24 mouse cellular contexts compared by ENCODE assay signal in genomic region chr2:34927320-34927719, GRCm38 (mm10). TPM values are rescaled to one million over a fixed set of nuclear protein-coding genes. Genes with fewer than 3 reads are reported as not detected.
DNase-seq lines count a peak whose midpoint lies in the region; ATAC-seq and TF ChIP-seq lines count a peak whose summit lies in the region.
"Had no signal": no experiment of that assay in that cellular context is flagged by ENCODE, and none has a peak within 500 bp of the region (broad histone marks: within the 10 kb centered on the region; RNA-seq: fewer than 3 reads in every experiment).

No protein-coding gene starts in this region.

- no peak overlapping the region for H3K27ac ChIP-seq in intestine, embryonic 15.5 days
- H3K27ac ChIP-seq in intestine, postnatal 0 days (ENCODE audit: low read depth, low read length), result no peak overlapping the region
- H3K27ac ChIP-seq in ES-Bruce4 (ENCODE audit: insufficient read depth, low read length), result peak overlapping the region; percentile 48
- H3K27ac ChIP-seq in stomach, embryonic 14.5 days (ENCODE audit: low read length), result no peak overlapping the region
- H3K27ac ChIP-seq in stomach, postnatal 0 days (replicated peaks), result no peak overlapping the region
- H3K27ac ChIP-seq in hindbrain, embryonic 11.5 days (ENCODE audit: low read depth, low read length), result no peak overlapping the region
- H3K27ac ChIP-seq: embryonic facial prominence, embryonic 12.5 days; embryonic facial prominence, embryonic 15.5 days; hindbrain, embryonic 13.5 days had no signal

- H3K27me3 ChIP-seq in intestine, embryonic 15.5 days (replicated peaks), result no peaks in the 10 kb centered on the region
- H3K27me3 ChIP-seq in intestine, postnatal 0 days (replicated peaks; ENCODE audit: control insufficient read depth, insufficient read depth, low read length), result no peaks in the 10 kb centered on the region
- no peaks in the 10 kb centered on the region for H3K27me3 ChIP-seq in ES-Bruce4 (ENCODE audit: control insufficient read depth, insufficient read depth, low read length, poor library complexity, severe bottlenecking)
- no peaks in the 10 kb centered on the region for H3K27me3 ChIP-seq in stomach, embryonic 14.5 days (ENCODE audit: control insufficient read depth, insufficient read depth, low read length)
- no peaks in the 10 kb centered on the region for H3K27me3 ChIP-seq in stomach, postnatal 0 days (ENCODE audit: control insufficient read depth, insufficient read depth, low read length)
- no peaks in the 10 kb centered on the region for H3K27me3 ChIP-seq in hindbrain, embryonic 11.5 days (ENCODE audit: control insufficient read depth, insufficient read depth, low read length)
- H3K27me3 ChIP-seq: CH12.LX; embryonic facial prominence, embryonic 12.5 days; embryonic facial prominence, embryonic 15.5 days had no signal

- H3K9ac ChIP-seq in intestine, embryonic 15.5 days, result no peak overlapping the region
- no peak overlapping the region for H3K9ac ChIP-seq in intestine, postnatal 0 days (ENCODE audit: low read depth, low read length)
- no peak overlapping the region for H3K9ac ChIP-seq in ES-Bruce4 (ENCODE audit: low read depth, poor library complexity, severe bottlenecking)
- H3K9ac ChIP-seq in stomach, embryonic 14.5 days (replicated peaks; ENCODE audit: low read depth, low read length), result no peak overlapping the region
- no peak overlapping the region for H3K9ac ChIP-seq in stomach, postnatal 0 days (ENCODE audit: low read length)
- H3K9ac ChIP-seq in hindbrain, embryonic 11.5 days (ENCODE audit: low read depth, low read length), result no peak overlapping the region
- H3K9ac ChIP-seq: embryonic facial prominence, embryonic 12.5 days; embryonic facial prominence, embryonic 15.5 days; hindbrain, embryonic 13.5 days had no signal

- ATAC-seq in intestine, embryonic 15.5 days, result peak; percentile 82
- no peak for ATAC-seq in intestine, postnatal 0 days
- ATAC-seq in stomach, embryonic 14.5 days (ENCODE audit: insufficient number of reproducible peaks, insufficient read depth, low FRiP score, low read depth), result peak; percentile 33; the same call in 1 of the 2 replicates
- ATAC-seq in stomach, postnatal 0 days (ENCODE audit: low FRiP score, low TSS enrichment), result peak; percentile 74; the same call in 1 of the 2 replicates
- no peak for ATAC-seq in hindbrain, embryonic 11.5 days (ENCODE audit: low FRiP score)
- ATAC-seq: forebrain, embryonic 14.5 days; hindbrain, embryonic 16.5 days had no signal

- DNase-seq in stomach, postnatal 0 days (ENCODE audit: low spot score), result peak; percentile 48
- no peak for DNase-seq in retina, embryonic 14.5 days (ENCODE audit: low spot score)
- no peak for DNase-seq in hindbrain, embryonic 11.5 days (ENCODE audit: low spot score)
- DNase-seq: adrenal gland, adult 2 months; adrenal gland, postnatal 14 days; B cell, adult 2 months; cerebellum, adult 11 months; cerebellum, adult 2 months; cerebellum, adult 9-11 months; cerebellum, postnatal 25 days; gastrocnemius, postnatal 14 days; heart, adult 11 months had no signal

- no peak overlapping the region for H3K4me2 ChIP-seq in intestine, embryonic 15.5 days (replicated peaks)
- H3K4me2 ChIP-seq in intestine, postnatal 0 days (replicated peaks; ENCODE audit: low read depth), result no peak overlapping the region
- H3K4me2 ChIP-seq in stomach, embryonic 14.5 days (replicated peaks; ENCODE audit: low read depth, low read length), result no peak overlapping the region
- no peak overlapping the region for H3K4me2 ChIP-seq in stomach, postnatal 0 days (replicated peaks; ENCODE audit: low read depth)
- H3K4me2 ChIP-seq in hindbrain, embryonic 11.5 days (replicated peaks; ENCODE audit: low read depth, low read length), result no peak overlapping the region
- H3K4me2 ChIP-seq: embryonic facial prominence, embryonic 12.5 days; embryonic facial prominence, embryonic 15.5 days; heart, embryonic 11.5 days; hindbrain, embryonic 13.5 days had no signal

- H3K36me3 ChIP-seq in intestine, embryonic 15.5 days, result no peaks in the 10 kb centered on the region
- H3K36me3 ChIP-seq in intestine, postnatal 0 days (ENCODE audit: control insufficient read depth, insufficient read depth), result no peaks in the 10 kb centered on the region
- no peaks in the 10 kb centered on the region for H3K36me3 ChIP-seq in ES-Bruce4 (ENCODE audit: control insufficient read depth, insufficient read depth, low read length, poor library complexity, severe bottlenecking)
- no peaks in the 10 kb centered on the region for H3K36me3 ChIP-seq in stomach, embryonic 14.5 days (ENCODE audit: control insufficient read depth, insufficient read depth, low read length)
- no peaks in the 10 kb centered on the region for H3K36me3 ChIP-seq in stomach, postnatal 0 days (ENCODE audit: control insufficient read depth, insufficient read depth, low read length)
- H3K36me3 ChIP-seq in hindbrain, embryonic 11.5 days (ENCODE audit: control insufficient read depth, insufficient read depth, low read length), result no peaks in the 10 kb centered on the region
- H3K36me3 ChIP-seq: embryonic facial prominence, embryonic 12.5 days; embryonic facial prominence, embryonic 15.5 days; hindbrain, embryonic 13.5 days had no signal

- TF ChIP-seq POLR2A in ES-Bruce4 (IDR thresholded peaks at IDR 0.05; ENCODE audit: insufficient read depth, low read length), result no peak

- H3K9me3 ChIP-seq in intestine, embryonic 15.5 days, result no peaks in the 10 kb centered on the region
- no peaks in the 10 kb centered on the region for H3K9me3 ChIP-seq in intestine, postnatal 0 days (ENCODE audit: control insufficient read depth)
- no peaks in the 10 kb centered on the region for H3K9me3 ChIP-seq in ES-Bruce4 (replicated peaks; ENCODE audit: control insufficient read depth, insufficient read depth, low read length, poor library complexity, severe bottlenecking)
- H3K9me3 ChIP-seq in stomach, embryonic 14.5 days (ENCODE audit: control insufficient read depth, low read depth, low read length), result no peaks in the 10 kb centered on the region
- no peaks in the 10 kb centered on the region for H3K9me3 ChIP-seq in stomach, postnatal 0 days (ENCODE audit: control insufficient read depth, low read length)
- H3K9me3 ChIP-seq in hindbrain, embryonic 11.5 days (ENCODE audit: control insufficient read depth, low read length), result no peaks in the 10 kb centered on the region
- H3K9me3 ChIP-seq: embryonic facial prominence, embryonic 12.5 days; embryonic facial prominence, embryonic 15.5 days; hindbrain, embryonic 13.5 days had no signal

- WGBS in intestine, embryonic 15.5 days, result 56% methylated on average over 5 of the region's 5 CpGs
- WGBS in intestine, postnatal 0 days, result 29% methylated on average over 5 of the region's 5 CpGs
- WGBS in stomach, embryonic 14.5 days, result 47% methylated on average over 5 of the region's 5 CpGs
- 39% methylated on average over 5 of the region's 5 CpGs for WGBS in stomach, postnatal 0 days
- WGBS in hindbrain, embryonic 11.5 days, result 76% methylated on average over 5 of the region's 5 CpGs

- peak; percentile 88 for TF ChIP-seq EP300 in ES-Bruce4 (IDR thresholded peaks at IDR 0.05; ENCODE audit: insufficient read depth, low read depth, low read length)
- no peak for TF ChIP-seq EP300 in stomach, postnatal 0 days (optimal IDR thresholded peaks at IDR 0.05)

- no peaks in the 10 kb centered on the region for H3K4me1 ChIP-seq in intestine, embryonic 15.5 days (replicated peaks)
- H3K4me1 ChIP-seq in intestine, postnatal 0 days (replicated peaks; ENCODE audit: control insufficient read depth, insufficient read depth, low read length), result no peaks in the 10 kb centered on the region
- peaks cover 10% of the 10 kb centered on the region for H3K4me1 ChIP-seq in ES-Bruce4 (ENCODE audit: control insufficient read depth, insufficient read depth, low read length)
- H3K4me1 ChIP-seq in stomach, embryonic 14.5 days (ENCODE audit: control insufficient read depth, insufficient read depth, low read length), result no peaks in the 10 kb centered on the region
- H3K4me1 ChIP-seq in stomach, postnatal 0 days (replicated peaks; ENCODE audit: control insufficient read depth, insufficient read depth), result no peaks in the 10 kb centered on the region
- H3K4me1 ChIP-seq in hindbrain, embryonic 11.5 days (replicated peaks; ENCODE audit: control insufficient read depth, insufficient read depth, low read length), result no peaks in the 10 kb centered on the region
- H3K4me1 ChIP-seq: embryonic facial prominence, embryonic 12.5 days; embryonic facial prominence, embryonic 15.5 days; hindbrain, embryonic 13.5 days had no signal

- no peak overlapping the region for H3K4me3 ChIP-seq in intestine, embryonic 15.5 days (replicated peaks)
- H3K4me3 ChIP-seq in intestine, postnatal 0 days (ENCODE audit: low read depth, low read length), result no peak overlapping the region
- H3K4me3 ChIP-seq in ES-Bruce4 (ENCODE audit: low read depth, low read length), result no peak overlapping the region
- H3K4me3 ChIP-seq in stomach, embryonic 14.5 days (ENCODE audit: low read depth, low read length), result no peak overlapping the region
- H3K4me3 ChIP-seq in stomach, postnatal 0 days (ENCODE audit: low read depth, low read length), result no peak overlapping the region
- no peak overlapping the region for H3K4me3 ChIP-seq in hindbrain, embryonic 11.5 days (ENCODE audit: low read depth, low read length)
- H3K4me3 ChIP-seq: embryonic facial prominence, embryonic 12.5 days; embryonic facial prominence, embryonic 15.5 days; hindbrain, embryonic 13.5 days had no signal

- TF ChIP-seq CTCF in intestine, postnatal 0 days (IDR thresholded peaks at IDR 0.05; ENCODE audit: low read depth), result no peak
- TF ChIP-seq CTCF in ES-Bruce4 (IDR thresholded peaks at IDR 0.05; ENCODE audit: low read depth, low read length), result no peak
- no peak for TF ChIP-seq CTCF in stomach, postnatal 0 days (IDR thresholded peaks at IDR 0.05; ENCODE audit: low read depth)

RNA-seq across cellular contexts. Expression of gene Phf19, which starts 13.5 kb away (rescaled TPM):
- polyA plus RNA-seq in intestine, embryonic 15.5 days (2015; fragmentation: Nextera tagmentation; extraction: Ambion mirVana), result 8.0 TPM in 2 replicates
- polyA plus RNA-seq in intestine, postnatal 0 days (2015; fragmentation: Nextera tagmentation; extraction: Ambion mirVana), result 2.7 and 2.9 TPM in 2 replicates
- polyA plus RNA-seq in ES-Bruce4 (2011; ENCODE audit: insufficient read depth, insufficient read length, low read depth, missing spikeins), result 10.3 and 11.8 TPM in 2 replicates
- polyA plus RNA-seq in stomach, embryonic 14.5 days (2014; fragmentation: Nextera tagmentation; extraction: Ambion mirVana), result 8.2 and 11.9 TPM in 2 replicates
- polyA plus RNA-seq in stomach, postnatal 0 days (2015; fragmentation: Nextera tagmentation; extraction: Ambion mirVana), result 3.5 and 3.7 TPM in 2 replicates
- polyA plus RNA-seq in hindbrain, embryonic 11.5 days (2014; fragmentation: Nextera tagmentation; extraction: Ambion mirVana), result 1.7 and 2.3 TPM in 2 replicates

RNA-seq across cellular contexts. Expression of gene Traf1, which starts 34.3 kb away (rescaled TPM):
- 2.5 TPM in 2 replicates for polyA plus RNA-seq in intestine, embryonic 15.5 days (2015; fragmentation: Nextera tagmentation; extraction: Ambion mirVana)
- 1.1 and 1.6 TPM in 2 replicates for polyA plus RNA-seq in intestine, postnatal 0 days (2015; fragmentation: Nextera tagmentation; extraction: Ambion mirVana)
- 1.2 and 5.1 TPM in 2 replicates for polyA plus RNA-seq in ES-Bruce4 (2011; ENCODE audit: insufficient read depth, insufficient read length, low read depth, missing spikeins)
- 3.7 and 4.3 TPM in 2 replicates for polyA plus RNA-seq in stomach, embryonic 14.5 days (2014; fragmentation: Nextera tagmentation; extraction: Ambion mirVana)
- 1.7 and 2.2 TPM in 2 replicates for polyA plus RNA-seq in stomach, postnatal 0 days (2015; fragmentation: Nextera tagmentation; extraction: Ambion mirVana)
- polyA plus RNA-seq in hindbrain, embryonic 11.5 days (2014; fragmentation: Nextera tagmentation; extraction: Ambion mirVana), result 0.28 and 0.40 TPM in 2 replicates

RNA-seq across cellular contexts. Expression of gene Psmd5, which starts 52.6 kb away (rescaled TPM):
- 88.7 and 98.0 TPM in 2 replicates for polyA plus RNA-seq in intestine, embryonic 15.5 days (2015; fragmentation: Nextera tagmentation; extraction: Ambion mirVana)
- polyA plus RNA-seq in intestine, postnatal 0 days (2015; fragmentation: Nextera tagmentation; extraction: Ambion mirVana), result 47.5 and 52.2 TPM in 2 replicates
- polyA plus RNA-seq in ES-Bruce4 (2011; ENCODE audit: insufficient read depth, insufficient read length, low read depth, missing spikeins), result 63.9 and 77.6 TPM in 2 replicates
- polyA plus RNA-seq in stomach, embryonic 14.5 days (2014; fragmentation: Nextera tagmentation; extraction: Ambion mirVana), result 95.0 and 99.2 TPM in 2 replicates
- polyA plus RNA-seq in stomach, postnatal 0 days (2015; fragmentation: Nextera tagmentation; extraction: Ambion mirVana), result 55.5 and 55.9 TPM in 2 replicates
- polyA plus RNA-seq in hindbrain, embryonic 11.5 days (2014; fragmentation: Nextera tagmentation; extraction: Ambion mirVana), result 118 TPM in 2 replicates

RNA-seq across cellular contexts. Expression of gene Cutal, which starts 53.1 kb away (rescaled TPM):
- polyA plus RNA-seq in intestine, embryonic 15.5 days (2015; fragmentation: Nextera tagmentation; extraction: Ambion mirVana), result 5.7 and 6.8 TPM in 2 replicates
- polyA plus RNA-seq in intestine, postnatal 0 days (2015; fragmentation: Nextera tagmentation; extraction: Ambion mirVana), result 16.4 and 17.6 TPM in 2 replicates
- polyA plus RNA-seq in ES-Bruce4 (2011; ENCODE audit: insufficient read depth, insufficient read length, low read depth, missing spikeins), result 1.9 and 7.4 TPM in 2 replicates
- 0.56 and 0.59 TPM in 2 replicates for polyA plus RNA-seq in stomach, embryonic 14.5 days (2014; fragmentation: Nextera tagmentation; extraction: Ambion mirVana)
- polyA plus RNA-seq in stomach, postnatal 0 days (2015; fragmentation: Nextera tagmentation; extraction: Ambion mirVana), result 0.55 and 0.81 TPM in 2 replicates
- not detected in 2 replicates for polyA plus RNA-seq in hindbrain, embryonic 11.5 days (2014; fragmentation: Nextera tagmentation; extraction: Ambion mirVana)
- polyA plus RNA-seq: embryonic facial prominence, embryonic 12.5 days; embryonic facial prominence, embryonic 15.5 days; forebrain, embryonic 11.5 days; hindbrain, embryonic 13.5 days had no signal

Comparison
In these comparisons a context has a peak if more than half of its experiments do, and no peak if none do; other contexts are left out.
1. ATAC-seq: peak in intestine, embryonic 15.5 days (single experiment), stomach, embryonic 14.5 days (single experiment) and stomach, postnatal 0 days (single experiment); none in intestine, postnatal 0 days (single experiment) and hindbrain, embryonic 11.5 days (single experiment).